Mouse (Mus musculus) Muller cell, postnatal 12 days (primary cell): Measurements from ENCODE around the gene Vps13c.

ENCODE experiments used
- DNase-seq: peaks from one replicate; pipeline ENCODE4 v3.0.0-alpha.2; 2015; ENCODE audit errors: inconsistent ontology term

The Vps13c gene

GRCm38 (mm10) chr9:67831359-67832045 lies 8.7 kb upstream of the Vps13c start:
- no peak for DNase-seq

GRCm38 (mm10) chr9:67832046-67832605 lies 8.1 kb upstream of the Vps13c start, which contains the start of gene C2cd4a:
C2cd4a (minus strand) TSS chr9:67832330.
- DNase-seq, result peak; percentile 47

- no peak for DNase-seq
These were observed 5.7 kb upstream of the Vps13c start for GRCm38 (mm10) chr9:67834535-67834934.

- no peak for DNase-seq
These were observed 2.9 kb upstream of the Vps13c start for GRCm38 (mm10) chr9:67837311-67837710.

GRCm38 (mm10) chr9:67842797-67843196 lies 2.6 kb downstream of the Vps13c start:
- no peak for DNase-seq

GRCm38 (mm10) chr9:67845012-67845411 lies 4.8 kb downstream of the Vps13c start:
- DNase-seq, result no peak

GRCm38 (mm10) chr9:67845648-67846047 lies 5.5 kb downstream of the Vps13c start:
- no peak for DNase-seq

GRCm38 (mm10) chr9:67846089-67846488 lies 5.9 kb downstream of the Vps13c start:
- DNase-seq, result no peak

GRCm38 (mm10) chr9:67847606-67848005 lies 7.4 kb downstream of the Vps13c start:
- no peak for DNase-seq

GRCm38 (mm10) chr9:67849397-67849796 lies 9.2 kb downstream of the Vps13c start:
- no peak for DNase-seq

- DNase-seq, result no peak
These were observed 9.7 kb downstream of the Vps13c start for GRCm38 (mm10) chr9:67849846-67850245.

GRCm38 (mm10) chr9:67851150-67851549 lies 11.0 kb downstream of the Vps13c start:
- no peak for DNase-seq

GRCm38 (mm10) chr9:67860273-67860672 lies 20.1 kb downstream of the Vps13c start:
- DNase-seq, result no peak

- DNase-seq, result no peak
These were observed 23.1 kb downstream of the Vps13c start for GRCm38 (mm10) chr9:67863332-67863731.

GRCm38 (mm10) chr9:67864011-67864410 lies 23.8 kb downstream of the Vps13c start:
- DNase-seq, result peak; percentile 27

GRCm38 (mm10) chr9:67865411-67865810 lies 25.2 kb downstream of the Vps13c start:
- DNase-seq, result no peak

GRCm38 (mm10) chr9:67867411-67867810 lies 27.2 kb downstream of the Vps13c start:
- DNase-seq, result peak; percentile 46

- DNase-seq, result no peak
These were observed 29.7 kb downstream of the Vps13c start for GRCm38 (mm10) chr9:67869691-67870450.

GRCm38 (mm10) chr9:67874522-67875222 lies 34.5 kb downstream of the Vps13c start:
- no peak for DNase-seq

- no peak for DNase-seq
These were observed 35.1 kb downstream of the Vps13c start for GRCm38 (mm10) chr9:67875337-67875736.

GRCm38 (mm10) chr9:67877081-67877718 lies 37.0 kb downstream of the Vps13c start:
- DNase-seq, result peak; percentile 97
